Mouse (Mus musculus) inflammation-experienced regulatory T-cells, adult 6 months (primary cell): ENCODE results near the gene Rbm20. TPM values are rescaled to one million over a fixed set of nuclear protein-coding genes. Genes with fewer than 3 reads are reported as not detected.

Source experiments
- ATAC-seq: one replicate; pipeline ENCODE4 v1.8.0; 2017
- polyA plus RNA-seq, 3 experiments: library from polyadenylated mRNA; unstranded; fragments of 100-300 nt; shearing (Covaris generic); gene quantifications; one replicate each; pipeline ENCODE4 v1.2.1; 2017

Rbm20 gene
- polyA plus RNA-seq, 3 experiments from 2014 or later = 0.15 to 0.20 (median 0.15) TPM

DNA sequence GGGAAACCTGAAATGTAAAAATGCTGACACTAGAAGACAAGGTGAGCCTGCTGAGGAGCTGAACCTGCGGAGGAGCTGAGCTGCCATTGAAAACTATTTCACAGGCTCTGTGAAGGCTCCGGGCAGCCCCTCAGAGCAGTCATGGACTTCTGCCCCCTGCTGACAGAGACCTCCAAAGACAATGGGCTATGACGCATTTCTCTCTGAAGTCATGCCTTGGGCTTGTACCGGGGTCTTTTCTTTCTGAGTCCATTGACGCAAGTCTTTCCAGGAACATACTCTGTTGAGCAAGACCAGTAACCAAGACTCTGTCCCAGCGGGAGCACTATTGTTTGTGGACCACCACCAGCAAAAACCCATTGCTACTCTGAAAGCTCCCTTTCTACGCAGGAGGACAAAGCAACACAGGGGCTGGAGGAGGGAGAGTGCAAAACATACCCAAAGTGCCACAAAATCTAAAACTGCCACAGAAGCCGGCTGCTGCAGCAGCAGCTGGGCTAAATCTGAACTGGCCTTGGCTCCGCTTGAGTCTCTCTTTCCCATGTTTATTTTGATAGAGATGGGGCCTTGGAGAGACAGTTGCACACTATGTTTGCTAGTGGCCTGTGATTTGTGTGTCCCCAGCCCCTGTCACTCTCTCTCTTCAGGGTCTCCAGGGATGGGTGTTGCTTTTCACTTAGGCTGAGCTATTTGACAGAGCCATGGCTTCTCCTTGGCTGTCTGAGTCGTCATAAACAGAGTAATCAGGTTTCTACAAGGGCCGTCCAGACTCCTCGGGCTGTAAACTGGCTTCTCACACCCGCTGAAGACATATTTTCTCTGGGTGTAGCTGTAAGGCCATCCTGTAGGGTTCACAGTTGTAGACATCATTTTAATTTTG is 144.4 kb downstream of the Rbm20 start:
- no peak for ATAC-seq

DNA sequence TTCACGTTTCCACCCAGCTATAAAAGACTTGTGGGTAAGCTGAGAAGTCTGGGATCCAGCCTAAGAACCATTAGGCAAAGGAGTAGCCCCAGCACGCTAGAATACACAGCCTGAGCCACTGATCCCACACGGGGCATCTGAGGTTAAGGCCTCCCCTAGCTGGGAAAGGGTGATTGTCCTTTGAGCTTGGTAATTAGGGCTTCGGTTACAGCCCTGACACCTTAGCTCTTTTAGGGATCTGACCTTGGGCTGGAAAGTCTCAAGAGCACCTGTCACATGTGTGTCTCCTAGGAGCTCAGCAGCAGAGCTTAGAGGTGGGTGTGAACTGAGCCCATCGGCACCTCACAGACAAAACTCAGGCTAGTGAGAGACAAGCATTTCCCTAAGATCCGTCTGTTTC is 146.7 kb downstream of the Rbm20 start:
- ATAC-seq = no peak

DNA sequence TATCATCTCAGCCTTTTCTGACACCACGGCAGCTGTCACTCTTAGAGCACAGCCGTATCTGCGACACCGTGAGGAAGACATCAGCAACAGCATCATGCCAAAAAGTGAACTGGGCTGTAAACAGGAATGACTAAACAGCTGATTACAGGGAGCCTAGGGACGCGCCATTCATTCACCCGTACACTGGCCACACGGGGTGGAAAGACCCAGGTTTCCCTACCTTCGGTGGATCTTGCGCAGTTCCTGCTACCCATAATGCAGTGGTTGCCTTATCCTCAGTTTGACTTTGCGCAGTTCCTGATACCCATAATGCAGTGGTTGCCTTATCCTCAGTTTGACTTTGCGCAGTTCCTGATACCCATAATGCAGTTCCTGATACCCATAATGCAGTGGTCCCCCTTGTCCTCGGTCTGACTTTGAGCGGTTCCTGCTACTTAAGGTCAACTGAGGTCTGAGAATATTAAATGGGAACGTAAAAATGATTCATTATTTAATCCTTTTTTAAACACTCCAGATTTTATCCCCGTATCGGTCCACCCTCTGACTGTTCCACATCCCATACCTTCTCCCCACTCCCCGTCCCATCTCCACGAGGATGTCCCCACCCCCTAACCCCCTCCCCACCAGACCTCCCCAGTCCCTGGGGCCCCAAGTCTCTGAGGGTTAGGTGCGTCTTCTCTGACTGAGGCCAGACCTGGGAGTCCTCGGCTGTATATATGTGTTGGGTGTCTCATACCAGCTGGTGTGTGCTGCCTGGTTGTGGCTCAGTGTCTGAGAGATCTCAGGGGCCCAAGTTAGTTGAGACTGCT is 148.0 kb downstream of the Rbm20 start:
- peak; percentile 73 for ATAC-seq

DNA sequence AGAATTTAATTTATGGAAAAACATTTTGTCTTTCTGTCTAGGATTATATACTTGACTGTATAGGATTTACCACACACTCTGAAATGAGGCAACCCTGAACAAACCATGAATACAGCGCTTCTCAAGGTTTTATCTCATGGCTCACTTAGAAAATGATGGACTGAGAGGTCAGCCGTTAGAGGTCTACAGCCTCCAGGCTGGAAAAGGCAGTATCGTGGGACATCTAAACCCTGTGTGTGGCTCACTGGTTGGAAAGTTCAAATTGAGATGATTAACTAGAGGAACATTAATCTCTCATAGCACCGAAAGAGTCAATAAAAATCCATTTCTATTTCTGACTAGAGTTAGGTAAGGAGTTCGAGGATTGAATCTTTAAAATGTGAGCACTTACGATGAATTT is 152.9 kb downstream of the Rbm20 start:
- no peak for ATAC-seq

DNA sequence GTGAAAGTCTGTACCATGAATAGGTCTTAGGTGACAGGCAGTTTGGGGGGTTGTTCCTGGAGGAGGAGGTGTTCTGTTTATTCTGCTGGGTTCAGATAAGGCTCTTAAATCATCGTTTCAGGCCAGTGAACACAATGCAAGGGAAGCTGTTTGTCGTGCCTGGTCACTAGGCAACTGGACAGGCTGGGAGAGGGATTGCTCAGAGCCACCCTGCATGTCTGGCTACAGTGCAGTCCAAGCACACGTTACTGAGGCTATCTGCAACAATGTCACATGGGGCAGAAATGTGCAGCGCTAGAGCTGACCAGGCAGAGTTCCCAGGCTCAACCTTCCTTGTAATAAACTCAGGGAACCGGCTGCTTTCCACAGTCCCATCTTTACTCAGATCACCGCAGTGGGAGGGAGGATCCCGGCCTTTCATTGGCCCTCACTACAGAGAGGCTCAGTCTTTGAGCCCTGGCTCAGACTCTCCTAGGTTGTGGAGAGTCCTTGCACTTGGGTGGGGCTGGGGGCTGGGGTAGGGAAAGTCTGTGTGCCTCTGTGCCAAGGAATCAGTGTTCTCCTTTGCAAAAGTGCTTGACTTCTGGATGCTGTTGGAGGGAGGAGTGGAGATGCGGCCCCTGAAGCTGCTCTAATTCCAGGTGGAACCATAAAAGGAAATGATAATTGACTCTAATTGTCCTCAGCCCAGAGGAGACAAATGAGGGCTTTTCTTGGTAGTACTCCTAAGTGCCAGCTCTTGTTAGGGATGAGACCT is 153.5 kb downstream of the Rbm20 start:
- no peak for ATAC-seq

DNA sequence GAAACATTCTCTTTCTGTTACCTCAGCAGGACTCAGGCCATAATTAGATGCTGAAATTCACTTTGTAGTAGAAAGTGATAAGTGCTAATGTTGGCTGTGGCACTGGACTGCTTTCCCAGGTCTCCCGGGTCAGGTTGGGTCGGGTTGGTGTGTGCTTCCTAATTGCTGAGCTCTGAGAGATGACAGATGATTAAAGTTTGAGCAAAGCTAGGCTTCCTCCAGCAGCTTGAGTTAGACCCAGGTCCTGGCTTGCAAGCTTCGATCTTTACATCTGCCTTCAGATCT is 154.0 kb downstream of the Rbm20 start:
- ATAC-seq = no peak

DNA sequence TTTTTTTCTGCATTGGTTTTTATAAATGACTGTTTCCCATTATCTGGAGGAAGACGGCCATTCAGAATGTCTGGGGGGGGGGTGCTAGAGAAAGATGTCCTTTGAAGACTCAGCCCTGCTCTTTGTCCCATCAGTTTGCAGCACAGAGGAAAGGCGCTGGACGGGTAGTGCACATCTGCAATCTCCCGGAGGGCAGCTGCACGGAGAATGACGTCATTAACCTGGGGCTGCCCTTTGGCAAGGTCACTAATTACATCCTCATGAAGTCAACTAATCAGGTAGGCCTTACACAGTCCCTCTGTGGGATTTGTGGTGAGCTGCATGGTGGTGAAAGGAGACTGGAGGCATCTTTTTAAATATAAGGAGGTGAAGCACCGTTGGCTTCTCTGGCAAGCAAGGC is 155.4 kb downstream of the Rbm20 start:
- no peak for ATAC-seq

DNA sequence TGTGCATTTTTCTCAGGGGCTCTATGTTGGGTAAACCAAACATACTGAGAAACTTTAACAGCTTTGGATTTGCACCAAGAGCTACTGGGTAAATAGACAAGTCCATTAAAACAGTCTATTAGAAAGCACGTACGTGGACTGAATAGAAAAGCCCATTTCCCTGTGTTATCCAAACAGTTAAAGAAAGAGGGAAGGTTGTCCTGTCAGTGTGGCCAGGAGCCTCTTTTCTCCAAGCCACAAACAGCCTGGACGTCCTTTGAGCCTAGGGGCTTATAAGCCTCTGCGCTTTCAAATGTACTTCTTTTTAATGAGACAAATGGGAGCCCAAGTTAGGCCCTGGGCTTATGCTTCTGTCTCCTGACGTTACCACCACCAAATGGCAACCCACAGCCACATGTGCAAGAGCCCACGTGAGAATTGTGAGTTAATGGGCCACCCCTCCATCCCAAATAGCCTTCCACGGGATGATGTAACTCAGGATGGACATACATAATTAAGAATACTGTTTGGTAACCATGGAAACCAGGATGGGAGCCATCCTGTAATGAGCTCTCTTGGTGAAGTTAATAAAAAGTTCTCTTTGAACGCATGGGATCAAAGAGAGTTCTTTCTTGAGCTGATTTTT is 156.8 kb downstream of the Rbm20 start:
- no peak for ATAC-seq

DNA sequence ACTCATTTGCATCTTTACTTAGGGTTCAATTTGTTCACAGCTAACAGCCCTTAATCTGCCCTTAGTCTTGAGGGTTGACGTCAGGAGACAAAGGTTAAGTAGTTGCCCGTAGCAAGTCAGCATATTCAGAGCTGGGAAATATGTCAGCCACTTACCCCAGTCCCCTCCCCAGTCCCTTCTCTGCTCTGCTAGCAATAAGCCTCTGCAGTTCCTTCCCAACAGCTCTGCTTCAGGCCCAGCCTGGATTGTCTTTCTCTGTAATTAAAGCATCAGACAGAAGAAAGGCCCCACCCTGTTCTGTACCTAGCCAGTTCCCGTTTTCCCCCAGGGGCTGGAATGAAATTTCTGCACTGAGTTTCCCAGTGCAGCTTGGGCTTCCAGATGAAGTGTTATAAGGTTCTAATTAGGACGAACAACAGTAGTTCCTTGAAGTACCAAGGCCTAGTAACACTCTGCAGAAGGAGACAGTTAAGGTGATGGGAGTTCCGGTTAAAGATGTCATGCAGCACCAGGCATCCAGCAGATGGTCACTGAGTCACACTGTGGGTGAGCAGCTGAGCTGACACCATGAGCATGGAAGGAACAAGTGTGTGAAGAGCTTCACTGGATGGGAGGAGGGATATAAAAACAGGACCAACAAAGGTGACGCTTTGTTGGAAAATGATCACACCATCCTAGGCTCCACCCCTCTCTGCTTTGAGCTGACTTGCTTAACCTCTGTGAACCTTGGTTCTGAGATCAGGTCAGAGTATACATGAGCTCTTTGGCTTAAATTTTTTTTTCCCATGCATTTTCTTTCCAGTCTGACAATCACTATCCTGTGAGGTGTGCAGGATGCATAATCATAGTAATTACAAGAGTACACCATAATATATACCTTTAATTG is 159.7 kb downstream of the Rbm20 start:
- ATAC-seq = no peak

DNA sequence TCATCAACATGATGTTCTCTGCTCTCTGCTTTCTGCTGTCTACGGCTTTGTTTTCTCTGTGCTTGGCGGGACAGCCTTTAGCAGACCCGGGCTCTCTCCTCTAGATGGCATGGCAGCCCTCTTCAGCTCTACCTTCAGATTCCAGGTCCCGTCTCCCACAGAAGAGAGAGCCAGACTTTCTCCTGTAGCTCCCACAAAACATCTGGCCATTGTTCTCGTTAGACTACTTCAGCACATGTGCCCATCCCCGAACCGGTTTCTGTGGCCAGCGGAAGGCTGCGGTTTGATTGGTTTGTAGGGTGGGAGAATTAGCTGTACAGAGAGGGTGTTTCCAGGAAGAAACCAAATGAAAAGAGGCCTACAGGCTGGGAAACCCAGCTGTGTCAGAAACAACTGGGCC is 161.7 kb downstream of the Rbm20 start:
- ATAC-seq = peak; percentile 43

DNA sequence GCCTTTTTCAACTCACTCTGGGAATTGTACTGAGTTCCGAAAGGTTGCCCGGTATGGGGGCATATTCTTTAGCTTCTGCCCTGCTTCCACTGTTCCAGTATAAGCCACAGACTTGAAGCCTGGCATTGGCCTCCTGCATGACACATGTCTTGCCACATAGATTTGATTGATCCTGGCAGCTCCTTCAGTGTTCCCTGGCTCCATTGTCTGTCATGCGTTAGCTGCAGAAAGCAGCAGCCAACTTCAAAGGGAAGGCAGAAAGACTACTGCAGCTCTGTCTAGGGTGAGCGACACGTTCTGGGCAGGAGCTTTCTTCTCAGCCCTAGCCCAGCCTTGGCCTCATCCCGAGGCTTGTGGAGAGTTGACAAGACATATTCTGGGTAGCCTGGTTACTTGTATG is 162.7 kb downstream of the Rbm20 start:
- no peak for ATAC-seq

DNA sequence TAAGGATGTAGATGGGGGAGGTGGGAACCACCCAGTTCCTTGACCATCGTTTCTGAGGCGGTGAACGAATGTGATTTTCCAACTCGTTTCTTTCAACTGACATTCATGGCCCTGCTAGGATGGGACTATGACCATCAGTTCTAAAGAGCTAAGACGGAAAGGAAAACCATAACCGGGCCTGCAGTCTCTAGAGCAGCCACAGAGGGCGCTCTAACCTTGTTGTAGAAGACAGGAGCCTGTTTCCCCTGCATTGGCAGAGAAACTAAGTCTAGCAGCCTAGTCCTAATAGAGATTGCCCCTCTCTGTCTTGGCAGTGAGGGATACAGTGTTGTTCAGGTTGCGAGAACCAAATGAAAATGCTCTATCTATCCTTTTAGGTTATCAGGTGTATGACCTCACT is 164.8 kb downstream of the Rbm20 start:
- peak; percentile 70 for ATAC-seq

DNA sequence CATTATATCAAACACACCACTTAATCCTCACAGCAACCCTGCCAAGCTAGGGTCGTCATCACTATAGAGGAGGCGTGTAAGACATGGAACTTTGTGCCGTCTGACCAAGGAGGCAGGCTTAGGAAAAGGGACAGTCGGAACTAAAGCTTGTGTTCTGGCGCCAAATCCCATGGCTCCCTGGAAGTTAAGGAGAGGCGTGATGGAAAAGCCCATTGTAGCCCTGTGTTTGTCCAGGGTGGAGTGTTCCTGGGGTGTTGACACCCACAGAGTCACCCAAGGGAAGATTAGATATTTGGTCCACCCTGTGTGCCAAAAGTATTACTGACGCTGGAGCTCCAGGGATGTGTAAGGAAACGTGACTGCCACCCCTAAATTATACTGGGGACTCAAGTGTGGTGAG is 166.9 kb downstream of the Rbm20 start:
- no peak for ATAC-seq

DNA sequence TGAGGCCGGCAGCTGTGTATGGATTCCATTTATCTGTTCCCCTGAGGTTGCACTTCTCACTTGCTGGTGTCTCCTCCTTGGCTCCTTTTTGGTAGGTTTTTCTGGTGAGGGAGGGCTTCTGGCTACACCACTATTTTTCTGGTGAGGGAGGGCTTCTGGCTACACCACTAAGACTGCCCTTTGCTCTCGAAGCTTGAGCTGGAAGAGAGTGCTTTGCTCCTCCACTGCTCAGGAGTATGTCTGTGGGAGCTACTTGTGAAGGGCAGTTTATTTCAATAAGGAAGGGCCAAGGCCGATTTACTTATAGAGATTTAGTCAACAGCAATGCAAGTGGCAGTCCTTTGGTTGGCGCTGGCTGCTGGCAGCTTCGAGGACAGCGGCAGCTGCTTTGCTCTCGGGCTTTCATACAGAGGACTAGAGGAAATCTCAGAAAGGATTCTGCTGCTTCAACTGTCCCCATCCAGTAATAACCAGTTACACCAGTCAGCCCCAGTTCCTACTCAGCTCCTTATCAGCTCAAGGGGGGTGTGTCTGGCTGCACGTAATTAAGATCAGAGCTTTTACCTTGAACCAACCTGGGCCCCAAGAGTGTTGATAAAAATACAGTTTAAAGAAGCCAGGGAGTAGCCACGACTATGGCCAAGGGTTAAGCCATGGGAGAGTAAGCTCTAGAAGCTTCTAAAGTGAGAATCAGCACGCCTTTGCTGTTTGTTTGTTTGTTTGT is 171.3 kb downstream of the Rbm20 start:
- no peak for ATAC-seq

DNA sequence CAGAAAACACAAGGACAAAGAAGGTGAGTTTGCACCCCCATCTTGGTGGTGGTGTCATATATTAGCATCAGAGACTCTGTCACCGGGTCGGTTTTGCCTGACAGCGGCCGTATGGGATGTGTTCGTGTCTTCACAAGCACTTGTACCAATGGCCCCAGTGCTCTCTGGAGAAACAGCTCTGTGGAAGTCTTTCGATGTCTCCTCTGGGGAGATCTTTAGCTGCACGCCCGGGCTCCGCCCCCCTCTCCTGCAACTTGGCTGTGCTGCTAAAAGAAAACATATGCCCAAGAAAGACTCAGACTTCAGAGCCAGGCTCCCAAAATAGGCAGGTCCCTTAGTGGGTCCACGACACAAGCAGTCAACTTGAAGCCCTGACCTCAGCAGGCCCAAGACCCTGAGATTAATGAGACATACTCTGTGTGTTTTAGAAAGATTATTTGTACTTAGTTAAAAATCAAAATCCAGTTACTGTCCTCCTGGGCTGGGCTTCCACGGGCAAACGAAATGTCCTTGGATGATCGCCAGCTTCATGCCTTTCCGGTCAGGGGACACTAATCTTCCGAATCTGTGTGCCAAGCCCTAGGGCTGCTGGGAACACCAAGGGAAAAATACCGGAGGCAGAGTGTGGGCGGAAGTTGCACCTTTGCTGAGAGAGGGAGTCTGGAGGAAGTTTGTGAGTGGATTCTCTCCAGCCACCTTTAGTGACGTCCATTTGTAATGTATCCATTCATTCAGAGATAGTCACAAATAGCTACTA is 173.2 kb downstream of the Rbm20 start:
- ATAC-seq = no peak

DNA sequence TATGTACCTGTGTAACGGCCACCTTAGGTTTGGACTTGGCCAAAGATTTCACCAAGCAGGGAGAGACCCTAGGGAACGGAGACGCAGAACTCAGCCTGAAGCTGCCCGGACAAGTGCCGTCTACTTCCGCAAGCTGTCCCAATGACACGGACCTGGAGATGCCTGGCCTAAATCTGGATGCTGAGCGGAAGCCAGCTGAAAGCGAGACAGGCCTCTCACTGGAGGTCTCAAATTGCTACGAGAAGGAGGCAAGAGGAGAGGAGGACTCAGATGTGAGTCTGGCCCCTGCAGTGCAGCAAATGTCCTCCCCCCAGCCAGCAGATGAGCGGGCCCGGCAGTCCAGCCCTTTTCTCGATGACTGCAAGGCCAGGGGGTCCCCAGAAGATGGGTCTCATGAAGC is 174.2 kb downstream of the Rbm20 start:
- ATAC-seq = no peak

DNA sequence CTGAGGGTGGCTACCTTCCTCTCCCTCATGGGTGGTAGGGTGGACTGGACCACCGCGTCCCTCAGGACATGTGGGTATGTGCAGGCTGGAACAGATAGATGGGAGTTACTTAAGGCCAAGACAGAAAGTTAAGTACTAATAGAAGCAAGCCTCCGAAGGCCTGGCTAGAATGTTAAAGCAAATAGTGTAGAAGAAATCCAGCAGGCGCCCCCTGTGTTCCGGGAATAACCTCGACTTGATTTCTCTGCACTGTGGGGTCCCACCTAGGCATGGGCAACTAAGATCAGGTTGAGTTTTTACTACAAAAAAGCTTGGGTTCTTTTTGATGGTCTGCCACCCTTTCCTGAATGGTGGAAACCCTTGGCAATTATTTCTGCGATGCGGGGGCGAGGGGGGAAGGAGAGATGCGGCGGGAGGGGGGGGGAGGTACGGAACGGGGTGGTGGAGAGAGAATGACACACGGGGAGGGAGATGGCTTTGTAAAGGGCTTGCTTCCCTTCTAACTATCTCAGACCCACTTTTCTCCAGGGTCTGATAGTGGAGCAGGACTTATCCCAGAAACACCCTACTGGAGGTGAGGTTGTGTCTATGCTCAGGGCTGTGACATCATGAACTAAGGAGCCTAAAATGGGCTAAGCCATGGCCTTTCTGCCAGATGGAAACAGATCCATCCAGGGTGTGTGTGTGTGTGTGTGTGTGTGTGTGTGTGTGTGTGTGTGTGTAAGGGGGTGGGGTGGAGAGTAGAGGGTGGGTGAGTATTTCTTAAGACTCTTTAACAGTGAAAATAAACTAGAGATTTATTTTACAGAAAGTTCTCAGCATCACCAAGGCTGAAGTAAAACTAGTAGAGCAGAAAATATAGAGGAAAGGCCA is 175.0 kb downstream of the Rbm20 start:
- ATAC-seq = no peak

DNA sequence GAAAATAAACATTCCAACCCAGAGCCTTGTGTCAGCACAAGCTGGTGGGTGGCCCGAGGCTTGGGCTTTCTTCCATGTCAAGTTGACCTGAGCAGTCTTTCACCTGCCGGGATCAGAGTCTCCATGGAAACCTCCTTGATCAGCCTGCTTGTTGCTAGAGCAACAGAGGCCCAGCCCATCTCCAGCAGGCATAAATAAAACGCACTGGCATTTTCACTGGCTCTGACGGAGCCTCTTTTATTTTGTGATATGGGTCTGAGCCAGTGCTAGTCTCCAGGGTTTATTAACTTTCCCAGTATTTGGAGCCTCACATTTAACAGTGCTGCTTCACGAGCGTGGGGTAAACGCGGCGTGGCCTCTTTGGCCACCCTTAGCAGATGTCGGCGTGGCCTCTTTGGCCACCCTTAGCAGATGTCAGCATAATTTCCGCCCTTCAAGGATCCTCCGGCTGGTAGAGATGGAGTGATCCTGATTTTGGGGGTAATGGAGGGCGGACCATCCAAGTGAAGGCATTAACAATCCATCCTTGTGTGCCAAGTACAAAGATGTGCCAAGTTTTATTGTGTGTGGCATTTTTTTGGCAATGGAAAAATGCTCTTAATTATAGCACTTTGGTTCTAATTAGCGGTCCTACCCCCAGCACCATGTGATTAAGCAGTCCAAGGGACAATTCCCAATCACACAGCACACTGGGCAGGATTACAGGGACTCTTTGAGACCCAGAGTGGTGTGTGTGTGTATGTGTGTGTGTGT is 175.8 kb downstream of the Rbm20 start:
- ATAC-seq = no peak

DNA sequence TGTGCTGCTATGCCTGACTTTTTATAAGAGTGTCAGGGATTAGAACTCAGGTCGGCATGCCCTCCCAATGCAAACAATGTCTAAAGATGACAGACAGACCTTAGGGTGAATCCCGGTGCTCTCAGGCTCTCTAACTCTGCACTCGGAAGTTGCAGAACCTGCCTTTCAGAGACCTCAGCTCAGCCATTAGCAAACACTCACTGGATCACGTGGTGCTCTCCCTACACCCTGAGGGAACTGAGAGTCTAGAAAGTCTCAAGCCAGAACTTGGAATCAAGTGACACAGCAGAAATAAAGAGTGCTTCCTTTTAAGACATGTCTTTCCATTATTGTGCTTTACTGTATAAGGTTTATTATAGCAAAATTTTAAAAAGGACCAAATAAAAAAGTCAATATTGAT is 177.9 kb downstream of the Rbm20 start:
- no peak for ATAC-seq
